Mouse (Mus musculus) lung, embryonic 15.5 days (tissue): ENCODE data around the gene Phf11b. TPM values are rescaled to one million over a fixed set of nuclear protein-coding genes. Genes with fewer than 3 reads are reported as not detected.
"Not testable (repeated sequence)": the region's sequence is repeated elsewhere in the genome, so short reads cannot be mapped to it uniquely, and the experiment has no call there.

Source experiments
- ATAC-seq: fragments of 200-750 bp; cut with Nextera tagmentation; 2 replicates; pipeline ENCODE4 v1.8.0; 2017; ENCODE audit warnings: moderate number of reproducible peaks, borderline replicate concordance; ENCODE audit not compliant: low FRiP score, low TSS enrichment; ENCODE audit errors: extremely low read depth
- H3K27ac ChIP-seq: fragments of 300-500 bp; sonication (generic); 2 replicates; pipeline ENCODE4 v1.5.1; 2015; ENCODE audit warnings: moderate library complexity, mild to moderate bottlenecking, inconsistent platforms
- H3K27me3 ChIP-seq: fragments of 300-500 bp; sonication (generic); 2 replicates; pipeline ENCODE4 v1.6.1; 2015; ENCODE audit warnings: inconsistent platforms
- H3K36me3 ChIP-seq: fragments of 300-500 bp; sonication (generic); 2 replicates; pipeline ENCODE4 v1.6.1; 2015; ENCODE audit warnings: inconsistent platforms
- H3K4me1 ChIP-seq: fragments of 300-500 bp; sonication (generic); 2 replicates; pipeline ENCODE4 v1.6.1; 2015; ENCODE audit warnings: inconsistent platforms
- H3K4me2 ChIP-seq: fragments of 300-500 bp; sonication (generic); 2 replicates; pipeline ENCODE4 v1.6.1; 2015; ENCODE audit warnings: inconsistent platforms, mild to moderate bottlenecking, moderate library complexity
- H3K4me3 ChIP-seq: fragments of 300-500 bp; sonication (generic); 2 replicates; pipeline ENCODE4 v1.5.1; 2015; ENCODE audit warnings: mild to moderate bottlenecking, inconsistent platforms
- H3K9ac ChIP-seq: fragments of 300-500 bp; sonication (generic); 2 replicates; pipeline ENCODE4 v1.6.1; 2015; ENCODE audit warnings: inconsistent platforms
- H3K9me3 ChIP-seq: fragments of 300-500 bp; sonication (generic); 2 replicates; pipeline ENCODE4 v1.6.1; 2016; ENCODE audit warnings: inconsistent platforms
- WGBS: fragments of 180-500 bp; shearing (Covaris S2); methylation state at CpG from one replicate; pipeline ENCODE4 v1.1.7; 2015; 5-methylcytosine and 5-hydroxymethylcytosine counted together
- polyA plus RNA-seq: library from polyadenylated mRNA; unstranded; fragments of >200 nt; fragmentation: Nextera tagmentation; extraction: Ambion mirVana; gene quantifications from 2 replicates; pipeline ENCODE4 v1.2.1, GENCODE M21; 2015

Gene Phf11b
- polyA plus RNA-seq, 1 experiment from 2014 or later, result 0.49 TPM

DNA sequence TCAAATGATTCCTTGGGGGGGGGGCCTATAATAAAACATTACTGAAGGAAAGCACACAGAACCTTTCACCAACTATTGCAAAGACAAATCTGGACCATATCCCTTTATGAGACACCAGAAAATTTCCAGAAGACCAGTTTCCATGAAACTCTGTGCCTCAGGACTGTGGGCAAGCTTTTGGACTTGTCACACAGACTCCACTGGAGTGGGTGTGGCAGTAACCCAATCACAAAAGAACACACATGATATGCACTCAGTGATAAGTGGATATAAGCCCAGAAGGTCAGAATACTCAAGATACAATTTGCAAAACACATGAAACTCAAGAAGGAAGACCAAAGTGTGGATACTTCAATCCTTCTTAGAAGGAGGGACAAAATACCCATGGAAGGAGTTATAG, 49.4 kb downstream of the Phf11b start:
- not testable (repeated sequence) for H3K9me3 ChIP-seq, H3K4me2 ChIP-seq, H3K9ac ChIP-seq, H3K4me3 ChIP-seq, H3K27ac ChIP-seq, H3K27me3 ChIP-seq, H3K4me1 ChIP-seq, H3K36me3 ChIP-seq, ATAC-seq

DNA sequence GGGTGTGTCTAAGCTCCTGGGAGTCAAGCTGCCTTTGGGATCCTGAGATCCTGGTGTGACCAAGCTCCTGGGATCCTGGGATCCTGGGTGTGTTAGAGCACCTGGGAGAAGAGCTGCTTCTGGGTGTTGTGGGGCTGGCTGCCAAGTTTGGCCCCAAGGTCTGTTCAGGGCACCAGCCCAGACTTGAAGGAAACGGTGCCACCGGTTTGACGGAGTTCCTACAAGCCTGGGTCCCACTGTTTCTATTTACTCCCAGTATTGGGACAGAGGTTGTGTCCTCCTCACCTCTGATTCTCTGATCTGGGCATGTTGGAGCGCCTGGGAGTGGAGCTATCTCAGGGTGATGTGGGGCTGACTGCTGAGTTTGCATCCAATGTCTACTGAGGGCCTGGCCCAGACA, 66.2 kb downstream of the Phf11b start:
- not testable (repeated sequence) for H3K4me3 ChIP-seq, H3K36me3 ChIP-seq, ATAC-seq, H3K4me2 ChIP-seq, H3K9me3 ChIP-seq, H3K27me3 ChIP-seq, H3K27ac ChIP-seq, H3K4me1 ChIP-seq, H3K9ac ChIP-seq
- WGBS, result 79% methylated on average over 4 of the region's 4 CpGs

Other genes starting within 250 kb of the Phf11b start
- gene 1700129C05Rik, start 198.5 kb downstream of the Phf11b start, polyA plus RNA-seq, result not detected in 2 replicates
- gene Gm5142, start 162.6 kb downstream of the Phf11b start, polyA plus RNA-seq, result not detected in 2 replicates
- gene Rcbtb1, start 140.1 kb downstream of the Phf11b start, polyA plus RNA-seq, result 53.6 and 54.6 TPM in 2 replicates
- 0.16 TPM in 1 of 2 replicates, not detected in the other for gene Gm6904, start 81.1 kb downstream of the Phf11b start, polyA plus RNA-seq
- 0.16 TPM in 1 of 2 replicates, not detected in the other for gene Phf11a, start 43.8 kb downstream of the Phf11b start, polyA plus RNA-seq
- 1.4 and 1.7 TPM in 2 replicates for gene Phf11d, start 24.1 kb upstream of the Phf11b start, polyA plus RNA-seq
- 0.55 and 0.64 TPM in 2 replicates for gene Phf11c, start 54.0 kb upstream of the Phf11b start, polyA plus RNA-seq
- 11.7 and 12.5 TPM in 2 replicates for gene Setdb2, start 99.5 kb upstream of the Phf11b start, polyA plus RNA-seq
- 41.8 and 44.7 TPM in 2 replicates for gene Cab39l, start 99.6 kb upstream of the Phf11b start, polyA plus RNA-seq